ENCODE assay signal across 10 mouse cellular contexts in genomic region chr1:190173596-190173995, GRCm38 (mm10). TPM values are rescaled to one million over a fixed set of nuclear protein-coding genes. Genes with fewer than 3 reads are reported as not detected.
A peak's percentile ranks its signal among the peaks of the same experiment; 100 is the strongest.
DNase-seq lines count a peak whose midpoint lies in the region; ATAC-seq lines count a peak whose summit lies in the region.
"Had no signal": no experiment of that assay in that cellular context is flagged by ENCODE, and none has a peak within 500 bp of the region (broad histone marks: within the 10 kb centered on the region; RNA-seq: fewer than 3 reads in every experiment).

No protein-coding gene starts in this region.

- no peak overlapping the region; the same call in 1 of the 2 replicates for H3K27ac ChIP-seq in heart, embryonic 11.5 days (ENCODE audit: low read depth, low read length)
- no peak overlapping the region for H3K27ac ChIP-seq in embryonic facial prominence, embryonic 11.5 days (replicated peaks; ENCODE audit: low read depth, low read length)
- H3K27ac ChIP-seq in liver, embryonic 12.5 days: peak overlapping the region; percentile 62

- no peak overlapping the region for H3K9ac ChIP-seq in heart, embryonic 11.5 days (ENCODE audit: low read depth, low read length)
- H3K9ac ChIP-seq in embryonic facial prominence, embryonic 11.5 days (replicated peaks; ENCODE audit: low read length): no peak overlapping the region
- no peak overlapping the region for H3K9ac ChIP-seq in liver, embryonic 12.5 days

- H3K36me3 ChIP-seq in heart, embryonic 11.5 days (ENCODE audit: control insufficient read depth, insufficient read depth, low read length): no peaks in the 10 kb centered on the region
- H3K36me3 ChIP-seq in embryonic facial prominence, embryonic 11.5 days (replicated peaks; ENCODE audit: control insufficient read depth, insufficient read depth, low read depth, low read length): no peaks in the 10 kb centered on the region
- no peaks in the 10 kb centered on the region for H3K36me3 ChIP-seq in liver, embryonic 12.5 days

- peak overlapping the region; percentile 95 for H3K4me2 ChIP-seq in heart, embryonic 11.5 days
- H3K4me2 ChIP-seq in embryonic facial prominence, embryonic 11.5 days (ENCODE audit: low read depth, low read length): peak overlapping the region; percentile 13; the same call in 1 of the 2 replicates
- H3K4me2 ChIP-seq in liver, embryonic 12.5 days: peak overlapping the region; percentile 73

- DNase-seq in heart, postnatal 25 days (ENCODE audit: low spot score): no peak
- DNase-seq in Muller cell, postnatal 12 days (ENCODE audit: inconsistent ontology term): peak; percentile 77
- no peak for DNase-seq in embryonic facial prominence, embryonic 11.5 days (ENCODE audit: low spot score)
- no peak for DNase-seq in spleen, postnatal 14 days (ENCODE audit: low spot score in 2 of 2)
- no peak for DNase-seq in adrenal gland, adult 18-20 months (ENCODE audit: low spot score in 2 of 2)
- DNase-seq in frontal cortex, postnatal 10 days (ENCODE audit: low spot score in 2 of 2): no peak
- DNase-seq: gastrocnemius, postnatal 10 days; right cerebral cortex, adult 18-20 months had no signal

- H3K4me1 ChIP-seq in heart, embryonic 11.5 days (ENCODE audit: control insufficient read depth, insufficient read depth, low read length): peaks cover 28% of the 10 kb centered on the region
- peaks cover 17% of the 10 kb centered on the region for H3K4me1 ChIP-seq in embryonic facial prominence, embryonic 11.5 days (ENCODE audit: control insufficient read depth, insufficient read depth, low read length)
- H3K4me1 ChIP-seq in liver, embryonic 12.5 days: peaks cover 46% of the 10 kb centered on the region

- H3K9me3 ChIP-seq in heart, embryonic 11.5 days (replicated peaks; ENCODE audit: control insufficient read depth, low read length): no peaks in the 10 kb centered on the region
- no peaks in the 10 kb centered on the region for H3K9me3 ChIP-seq in embryonic facial prominence, embryonic 11.5 days (replicated peaks; ENCODE audit: control insufficient read depth, low read length)
- no peaks in the 10 kb centered on the region for H3K9me3 ChIP-seq in liver, embryonic 12.5 days (replicated peaks)

- H3K27me3 ChIP-seq in heart, embryonic 11.5 days (ENCODE audit: control insufficient read depth, insufficient read depth, low read length): peaks cover 19% of the 10 kb centered on the region
- peaks cover 48% of the 10 kb centered on the region for H3K27me3 ChIP-seq in embryonic facial prominence, embryonic 11.5 days (ENCODE audit: control insufficient read depth, insufficient read depth, low read length)
- peaks cover 98% of the 10 kb centered on the region for H3K27me3 ChIP-seq in liver, embryonic 12.5 days (replicated peaks)

- peak overlapping the region; percentile 70 for H3K4me3 ChIP-seq in heart, embryonic 11.5 days (ENCODE audit: low read depth, low read length)
- H3K4me3 ChIP-seq in embryonic facial prominence, embryonic 11.5 days (ENCODE audit: low read depth, low read length): no peak overlapping the region
- H3K4me3 ChIP-seq in liver, embryonic 12.5 days: no peak overlapping the region

- no peak for ATAC-seq in heart, embryonic 11.5 days (replicated peaks; ENCODE audit: insufficient number of reproducible peaks, low FRiP score, low TSS enrichment)
- ATAC-seq in embryonic facial prominence, embryonic 11.5 days (replicated peaks; ENCODE audit: insufficient number of reproducible peaks, low FRiP score, low TSS enrichment, low read depth): no peak
- no peak for ATAC-seq in liver, embryonic 12.5 days

- under 1% methylated on average over 14 of the region's 16 CpGs for WGBS in heart, embryonic 11.5 days (ENCODE audit: insufficient replicate concordance)
- WGBS in embryonic facial prominence, embryonic 11.5 days: 1% methylated on average over 16 of the region's 16 CpGs
- under 1% methylated on average over 15 of the region's 16 CpGs for WGBS in liver, embryonic 12.5 days (ENCODE audit: insufficient replicate concordance)

- intact Hi-C loops in heart, postnatal 25 days (cut with DNase I): loop anchor here (5.0 kb wide), 1 partner anchor 46 kb away; no protein-coding TSS in a partner anchor

RNA-seq across cellular contexts. Expression of gene Prox1, which starts 3.1 kb away (rescaled TPM):
- 12.6 and 17.9 TPM in 2 replicates for polyA plus RNA-seq in heart, embryonic 11.5 days (2014; fragmentation: Nextera tagmentation; extraction: Ambion mirVana)
- 10 to 100 TPM; 48.8 to 48.9 TPM for total RNA-seq in heart, postnatal 25 days (2021)
- polyA plus RNA-seq in embryonic facial prominence, embryonic 11.5 days (2014; fragmentation: Nextera tagmentation; extraction: Ambion mirVana): 1.9 and 3.2 TPM in 2 replicates
- 7.6 TPM in 2 replicates for polyA plus RNA-seq in liver, embryonic 12.5 days (2016; fragmentation: Nextera tagmentation; extraction: Ambion mirVana)
- 10 to 100 TPM; 16.2 to 28.2 TPM for total RNA-seq in adrenal gland, adult 18-20 months (2021)

Comparison
In these comparisons a context has a peak if more than half of its experiments do, and no peak if none do; other contexts are left out.
1. H3K4me2 ChIP-seq: peak in every context shown above with its lines; median percentile 95 in heart, embryonic 11.5 days; 73 in liver, embryonic 12.5 days; 13 in embryonic facial prominence, embryonic 11.5 days.